Mouse (Mus musculus) MEL (cell line): Measurements from ENCODE around the gene Cabp4. TPM values are rescaled to one million over a fixed set of nuclear protein-coding genes. Genes with fewer than 3 reads are reported as not detected.

ENCODE experiments used
- DNase-seq: peaks from one replicate; pipeline ENCODE4 v3.0.0; 2011; ENCODE audit warnings: low read depth, low spot score
- H3K27ac ChIP-seq: 2 replicates; pipeline ENCODE4 v1.5.1; 2012; ENCODE audit warnings: low read depth, mild to moderate bottlenecking, control low read depth, low read length, moderate library complexity; ENCODE audit not compliant: control insufficient read depth
- H3K27me3 ChIP-seq, 2 experiments: fragments of 150-350 bp in 1 of 2; sonication (generic) in 1 of 2; 2 replicates each; pipeline ENCODE4 v1.6.1; 2012; ENCODE audit warnings: low read length in 2 of 2, mild to moderate bottlenecking in 2 of 2, improper control_type of control experiment in 1 of 2, moderate library complexity in 1 of 2; ENCODE audit not compliant: insufficient read depth in 2 of 2, control insufficient read depth in 1 of 2
- H3K36me3 ChIP-seq, 2 experiments: 2 replicates each; pipeline ENCODE4 v1.6.1; 2012 to 2014; ENCODE audit warnings: low read length in 2 of 2, improper control_type of control experiment in 1 of 2, inconsistent platforms in 1 of 2, mild to moderate bottlenecking in 1 of 2; ENCODE audit not compliant: insufficient read depth in 2 of 2, control insufficient read depth in 1 of 2
- H3K4me1 ChIP-seq, 2 experiments: fragments of 150-350 bp in 1 of 2; sonication (generic) in 1 of 2; 2 replicates each; pipeline ENCODE4 v1.6.1; 2012; ENCODE audit warnings: low read length in 2 of 2, improper control_type of control experiment in 1 of 2, mild to moderate bottlenecking in 1 of 2; ENCODE audit not compliant: insufficient read depth in 2 of 2, control insufficient read depth in 1 of 2
- H3K4me3 ChIP-seq, 2 experiments: fragments of 150-350 bp in 1 of 2; sonication (generic) in 1 of 2; 2 replicates each; pipeline ENCODE4 v1.5.1; 2012; ENCODE audit warnings: low read depth in 2 of 2, low read length in 2 of 2, mild to moderate bottlenecking in 2 of 2, moderate library complexity in 2 of 2, control low read depth in 1 of 2, improper control_type of control experiment in 1 of 2; ENCODE audit not compliant: control insufficient read depth in 1 of 2, insufficient read depth in 1 of 2
- H3K79me2 ChIP-seq: 2 replicates; pipeline ENCODE4 v1.6.1; 2012; ENCODE audit warnings: mild to moderate bottlenecking, low read length, moderate library complexity; ENCODE audit not compliant: control insufficient read depth, poor library complexity, insufficient read depth
- H3K9ac ChIP-seq: 2 replicates; pipeline ENCODE4 v1.6.1; 2012; ENCODE audit warnings: low read depth, mild to moderate bottlenecking, control low read depth, low read length, moderate library complexity; ENCODE audit not compliant: control insufficient read depth, poor library complexity, severe bottlenecking
- H3K9me3 ChIP-seq: fragments of 150-350 bp; sonication (generic); replicated peaks from 2 replicates; pipeline ENCODE4 v1.6.1; 2012; ENCODE audit warnings: mild to moderate bottlenecking, low read length, improper control_type of control experiment, moderate library complexity; ENCODE audit not compliant: insufficient read depth
- CHD2 ChIP-seq: IDR thresholded peaks from 2 replicates; pipeline ENCODE4 v1.6.1; 2011; ENCODE audit warnings: low read length, improper control_type of control experiment
- ELF1 ChIP-seq: IDR thresholded peaks from 2 replicates; pipeline ENCODE4 v1.6.1; 2014; ENCODE audit warnings: low read depth, mild to moderate bottlenecking, inconsistent platforms, low read length, improper control_type of control experiment, moderate library complexity
- EP300 ChIP-seq, 2 experiments: IDR thresholded peaks; 2 replicates each; pipeline ENCODE4 v1.6.1; 2011; ENCODE audit warnings: improper control_type of control experiment in 2 of 2, low read length in 2 of 2, low read depth in 1 of 2, mild to moderate bottlenecking in 1 of 2
- GATA1 ChIP-seq: IDR thresholded peaks from 2 replicates; pipeline ENCODE4 v1.6.1; 2011; ENCODE audit warnings: low read depth, low read length, improper control_type of control experiment
- MEF2A ChIP-seq: IDR thresholded peaks from 2 replicates; pipeline ENCODE4 v1.6.1; 2014; ENCODE audit warnings: low read depth, mild to moderate bottlenecking, inconsistent platforms, low read length, improper control_type of control experiment; ENCODE audit not compliant: poor library complexity, insufficient replicate concordance, severe bottlenecking; ENCODE audit errors: extremely low read depth
- MYB ChIP-seq: IDR thresholded peaks from 2 replicates; pipeline ENCODE4 v1.6.1; 2011; ENCODE audit warnings: mild to moderate bottlenecking, low read depth, low read length, improper control_type of control experiment
- MYC ChIP-seq: IDR thresholded peaks from 2 replicates; pipeline ENCODE4 v1.6.1; 2011; ENCODE audit warnings: low read depth, mild to moderate bottlenecking, low read length, improper control_type of control experiment, moderate library complexity
- POLR2A ChIP-seq, 2 experiments: IDR thresholded peaks; 2 replicates each; pipeline ENCODE4 v1.6.1; 2011 to 2012; ENCODE audit warnings: low read length in 2 of 2, mild to moderate bottlenecking in 2 of 2, control low read depth in 1 of 2, improper control_type of control experiment in 1 of 2, low read depth in 1 of 2, moderate library complexity in 1 of 2; ENCODE audit not compliant: control insufficient read depth in 1 of 2, insufficient read depth in 1 of 2, poor library complexity in 1 of 2
- POLR2AphosphoS2 ChIP-seq: IDR thresholded peaks from 2 replicates; pipeline ENCODE4 v1.6.1; 2011; ENCODE audit warnings: low read length, improper control_type of control experiment
- RCOR1 ChIP-seq: IDR thresholded peaks from 2 replicates; pipeline ENCODE4 v1.6.1; 2012; ENCODE audit warnings: low read depth, mild to moderate bottlenecking, inconsistent platforms, low read length, improper control_type of control experiment
- TAL1 ChIP-seq: IDR thresholded peaks from 2 replicates; pipeline ENCODE4 v1.6.1; 2012; ENCODE audit warnings: mild to moderate bottlenecking, inconsistent platforms, low read length, moderate library complexity, mixed read lengths
- TBP ChIP-seq: IDR thresholded peaks from 2 replicates; pipeline ENCODE4 v1.8.0; 2011; ENCODE audit warnings: low read depth, low read length, improper control_type of control experiment
- USF2 ChIP-seq, 2 experiments: IDR thresholded peaks; 2 replicates each; pipeline ENCODE4 v1.6.1; 2011 to 2012; ENCODE audit warnings: improper control_type of control experiment in 2 of 2, low read length in 2 of 2, borderline replicate concordance in 1 of 2, inconsistent platforms in 1 of 2, low read depth in 1 of 2, mild to moderate bottlenecking in 1 of 2; ENCODE audit not compliant: insufficient read depth in 1 of 2
- ZKSCAN1 ChIP-seq: IDR thresholded peaks from 2 replicates; pipeline ENCODE4 v1.6.1; 2012; ENCODE audit warnings: low read depth, mild to moderate bottlenecking, inconsistent platforms, low read length, improper control_type of control experiment, moderate library complexity
- ZNF384 ChIP-seq: IDR thresholded peaks from 2 replicates; pipeline ENCODE4 v1.6.1; 2012; ENCODE audit warnings: low read depth, mild to moderate bottlenecking, inconsistent platforms, low read length, improper control_type of control experiment
- polyA plus RNA-seq, 2 experiments: library from polyadenylated mRNA; stranded (reverse) in 1 of 2; unstranded in 1 of 2; fragments of >175 nt in 1 of 2; fragments of >200 nt in 1 of 2; gene quantifications; 2 replicates each; pipeline versions ENCODE4 v1.2.1 to v1.2.4; 2012; ENCODE audit warnings: low replicate concordance in 2 of 2, low read depth in 1 of 2; ENCODE audit not compliant: insufficient read length in 2 of 2, insufficient read depth in 1 of 2, missing spikeins in 1 of 2
- total RNA-seq: library from RNA; depleted of rRNA; stranded (reverse); fragments of 300-350 nt; gene quantifications from 2 replicates; pipeline ENCODE4 v1.2.3, GENCODE M21; 2012

The Cabp4 gene
- total and polyA plus RNA-seq, 3 experiments: 0.08 to 0.24 TPM; not detected in 1

DNA sequence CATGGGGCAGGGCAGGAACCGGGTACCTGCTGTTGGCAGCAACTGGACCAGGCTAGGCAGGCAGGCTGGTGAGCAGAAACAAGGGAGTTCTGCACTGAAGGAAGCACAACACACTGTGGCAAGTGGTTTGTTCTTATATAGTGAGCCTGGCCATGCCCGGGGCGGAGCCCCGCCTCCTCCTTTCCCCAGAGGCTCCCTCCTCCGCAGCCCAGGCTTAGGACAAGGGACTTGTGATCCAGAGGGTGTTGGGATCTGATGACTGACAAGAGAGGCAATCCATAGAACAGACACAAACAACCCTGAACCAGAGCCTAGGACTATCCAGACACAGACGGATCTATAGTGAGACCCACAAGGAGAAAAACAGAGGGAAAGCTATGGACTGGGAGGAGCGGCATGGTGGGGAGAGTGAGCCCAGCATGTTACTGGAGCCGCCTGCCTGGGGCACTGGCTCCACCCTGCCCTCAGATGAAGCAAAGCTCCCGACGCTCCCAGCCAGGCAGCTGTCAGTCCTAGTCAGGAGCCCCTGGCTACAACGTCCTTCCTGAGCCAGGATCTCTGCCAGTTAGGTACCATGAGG lies 31.6 kb upstream of the Cabp4 start, which contains the start of gene Carns1:
Carns1 (minus strand) TSS at position 112 of the 580 bp plus-strand sequence.
- TF ChIP-seq MEF2A (no peak), MYC (no peak), TAL1 (no peak), USF2 (IDR thresholded peaks at IDR 0.05; ENCODE audit: borderline replicate concordance in 1 of 2, insufficient read depth in 1 of 2, low read depth in 1 of 2, low read length in 2 of 2) (no peak), RCOR1 (no peak), POLR2A (IDR thresholded peaks at IDR 0.05; ENCODE audit: control insufficient read depth in 1 of 2, insufficient read depth in 1 of 2, low read depth in 1 of 2, low read length in 2 of 2, poor library complexity in 1 of 2) (no peak), MYB (no peak), EP300 (IDR thresholded peaks at IDR 0.05; ENCODE audit: low read depth in 1 of 2, low read length in 2 of 2) (no peak)
- TF ChIP-seq, all 39 proteins: peak for 0
- no peaks in the 10 kb centered on the region for H3K79me2 ChIP-seq
- no peaks in the 10 kb centered on the region for H3K9me3 ChIP-seq
- DNase-seq: no peak
- H3K36me3 ChIP-seq: peaks cover 0 to under 1% of the 10 kb centered on the region in 2 experiments; a peak in 1 of 4 replicates
- H3K27ac ChIP-seq: no peak within 1 kb of the TSS
- H3K9ac ChIP-seq: no peak within 1 kb of the TSS
- peaks cover 0 to 2% of the 10 kb centered on the region in 2 experiments; a peak in 1 of 4 replicates for H3K4me1 ChIP-seq
- H3K27me3 ChIP-seq: no peaks in the 10 kb centered on the region
- no peak within 1 kb of the TSS for H3K4me3 ChIP-seq

DNA sequence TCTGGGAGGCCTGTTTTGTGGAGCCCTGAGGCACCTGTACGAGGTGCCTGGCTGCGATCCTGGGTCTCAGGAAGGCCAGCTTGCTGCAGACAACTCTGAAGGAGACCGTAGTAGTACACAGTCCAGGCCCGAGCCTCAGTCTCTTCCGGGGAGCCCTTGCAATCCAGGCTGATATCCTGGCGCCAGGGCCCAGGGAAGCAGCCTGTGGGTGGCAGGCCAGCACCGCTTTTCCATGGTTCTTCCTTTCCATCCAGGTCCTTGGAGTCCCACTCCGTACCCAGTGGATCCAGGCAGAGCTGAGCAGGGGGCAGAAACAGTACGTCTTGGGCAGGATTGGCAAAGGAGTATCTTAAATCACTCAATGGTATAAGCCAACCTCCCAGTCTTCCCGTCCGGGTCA lies 29.1 kb upstream of the Cabp4 start:
- TF ChIP-seq MEF2A (no peak), EP300 (IDR thresholded peaks at IDR 0.05; ENCODE audit: low read depth in 1 of 2, low read length in 2 of 2) (no peak), ZNF384 (no peak), CHD2 (no peak), TAL1 (no peak), TBP (no peak), GATA1 (no peak), POLR2AphosphoS2 (no peak), ELF1 (no peak), ZKSCAN1 (no peak)
- Histone ChIP-seq H3K4me1 (peaks cover 0 to 8% of the 10 kb centered on the region in 2 experiments; a peak in 2 of 4 replicates), H3K27me3 (no peaks in the 10 kb centered on the region), H3K36me3 (peaks cover 0 to 4% of the 10 kb centered on the region in 2 experiments; a peak in 2 of 4 replicates), H3K9ac (no peak overlapping the region), H3K9me3 (no peaks in the 10 kb centered on the region), H3K27ac (no peak overlapping the region), H3K4me3 (no peak overlapping the region), H3K79me2 (no peaks in the 10 kb centered on the region; the same call in 1 of the 2 replicates)
- DNase-seq: no peak
